Mouse (Mus musculus) embryonic facial prominence, embryonic 11.5 days (tissue): ENCODE measurements around the gene Grik1. TPM values are rescaled to one million over a fixed set of nuclear protein-coding genes. Genes with fewer than 3 reads are reported as not detected.

Experiments
- ATAC-seq: fragments of 200-750 bp; cut with Nextera tagmentation; replicated peaks from 2 replicates; pipeline ENCODE4 v1.8.0; 2017; ENCODE audit warnings: low read depth; ENCODE audit not compliant: insufficient number of reproducible peaks, low FRiP score, low TSS enrichment
- DNase-seq: peaks from one replicate; pipeline ENCODE4 v3.0.0-alpha.2; 2015; ENCODE audit warnings: low spot score
- H3K27ac ChIP-seq: fragments of 300-500 bp; sonication (generic); replicated peaks from 2 replicates; pipeline ENCODE4 v1.5.1; 2014; ENCODE audit warnings: mild to moderate bottlenecking, low read depth, low read length, control low read depth
- H3K27me3 ChIP-seq: fragments of 300-500 bp; sonication (generic); 2 replicates; pipeline ENCODE4 v1.6.1; 2014; ENCODE audit warnings: mild to moderate bottlenecking, low read length, moderate library complexity, mixed read lengths; ENCODE audit not compliant: control insufficient read depth, insufficient read depth
- H3K36me3 ChIP-seq: fragments of 300-500 bp; sonication (generic); replicated peaks from 2 replicates; pipeline ENCODE4 v1.6.1; 2014; ENCODE audit warnings: low read depth, mild to moderate bottlenecking, low read length, moderate library complexity, mixed read lengths; ENCODE audit not compliant: control insufficient read depth, insufficient read depth
- H3K4me1 ChIP-seq: fragments of 300-500 bp; sonication (generic); 2 replicates; pipeline ENCODE4 v1.6.1; 2014; ENCODE audit warnings: low read length, mixed read lengths; ENCODE audit not compliant: control insufficient read depth, insufficient read depth
- H3K4me2 ChIP-seq: fragments of 300-500 bp; sonication (generic); 2 replicates; pipeline ENCODE4 v1.6.1; 2014; ENCODE audit warnings: low read depth, mild to moderate bottlenecking, control low read depth, low read length, moderate library complexity
- H3K4me3 ChIP-seq: fragments of 300-500 bp; sonication (generic); 2 replicates; pipeline ENCODE4 v1.5.1; 2014; ENCODE audit warnings: low read depth, low read length, control low read depth
- H3K9ac ChIP-seq: fragments of 300-500 bp; sonication (generic); replicated peaks from 2 replicates; pipeline ENCODE4 v1.6.1; 2014; ENCODE audit warnings: mild to moderate bottlenecking, control low read depth, low read length
- H3K9me3 ChIP-seq: fragments of 300-500 bp; sonication (generic); replicated peaks from 2 replicates; pipeline ENCODE4 v1.6.1; 2016; ENCODE audit warnings: mild to moderate bottlenecking, low read length, inconsistent platforms, mixed read lengths; ENCODE audit not compliant: control insufficient read depth
- WGBS: fragments of 180-500 bp; shearing (Covaris S2); extraction: QIAGEN DNeasy Blood & Tissue Kit; methylation state at CpG from one replicate; pipeline ENCODE4 v1.1.7; 2014; 5-methylcytosine and 5-hydroxymethylcytosine counted together
- polyA plus RNA-seq: library from polyadenylated mRNA; unstranded; fragments of >200 nt; fragmentation: Nextera tagmentation; extraction: Ambion mirVana; gene quantifications from 2 replicates; pipeline ENCODE4 v1.2.1, GENCODE M21; 2014

Gene Grik1
- polyA plus RNA-seq, 1 experiment from 2014 or later: 2.2 TPM

- Histone ChIP-seq H3K4me3 (no peak overlapping the region), H3K27me3 (no peaks in the 10 kb centered on the region), H3K4me1 (no peaks in the 10 kb centered on the region), H3K36me3 (no peaks in the 10 kb centered on the region), H3K4me2 (no peak overlapping the region), H3K27ac (no peak overlapping the region), H3K9ac (no peak overlapping the region), H3K9me3 (no peaks in the 10 kb centered on the region)
- no peak for ATAC-seq
- no peak for DNase-seq
- 83% methylated on average over 4 of the region's 4 CpGs for WGBS
Observed at GRCm38 (mm10) chr16:87953176-87953575, 336.9 kb downstream of the Grik1 start.

- H3K27me3 ChIP-seq: no peaks in the 10 kb centered on the region
- H3K9me3 ChIP-seq: no peaks in the 10 kb centered on the region
- 90% methylated on average over 11 of the region's 11 CpGs for WGBS
- no peaks in the 10 kb centered on the region for H3K4me1 ChIP-seq
- no peak overlapping the region for H3K4me3 ChIP-seq
- no peak for ATAC-seq
- no peak overlapping the region for H3K9ac ChIP-seq
- H3K36me3 ChIP-seq: no peaks in the 10 kb centered on the region
- no peak overlapping the region for H3K4me2 ChIP-seq
- DNase-seq: no peak
- H3K27ac ChIP-seq: no peak overlapping the region
Observed at GRCm38 (mm10) chr16:87949881-87950280, 340.2 kb downstream of the Grik1 start.

GRCm38 (mm10) chr16:87948122-87948521 lies 341.9 kb downstream of the Grik1 start:
- ATAC-seq (no peak), DNase-seq (no peak)
- Histone ChIP-seq H3K9me3 (no peaks in the 10 kb centered on the region), H3K27me3 (no peaks in the 10 kb centered on the region), H3K4me1 (no peaks in the 10 kb centered on the region), H3K4me2 (no peak overlapping the region), H3K9ac (no peak overlapping the region), H3K4me3 (no peak overlapping the region), H3K36me3 (no peaks in the 10 kb centered on the region), H3K27ac (no peak overlapping the region)
- WGBS: 73% methylated on average over 4 of the region's 4 CpGs

GRCm38 (mm10) chr16:87944318-87944717 lies 345.7 kb downstream of the Grik1 start:
- Histone ChIP-seq H3K36me3 (no peaks in the 10 kb centered on the region), H3K9ac (no peak overlapping the region), H3K27me3 (no peaks in the 10 kb centered on the region), H3K4me3 (no peak overlapping the region), H3K9me3 (no peaks in the 10 kb centered on the region), H3K27ac (no peak overlapping the region), H3K4me1 (no peaks in the 10 kb centered on the region), H3K4me2 (no peak overlapping the region)
- no peak for ATAC-seq
- 82% methylated on average over 1 of the region's 1 CpGs for WGBS
- DNase-seq: no peak

- Histone ChIP-seq H3K4me1 (no peaks in the 10 kb centered on the region), H3K4me2 (no peak overlapping the region), H3K4me3 (no peak overlapping the region), H3K36me3 (no peaks in the 10 kb centered on the region), H3K27me3 (no peaks in the 10 kb centered on the region), H3K27ac (no peak overlapping the region), H3K9ac (no peak overlapping the region), H3K9me3 (no peaks in the 10 kb centered on the region)
- no peak for ATAC-seq
- no peak for DNase-seq
- WGBS: 90% methylated on average over 13 of the region's 13 CpGs
Observed at GRCm38 (mm10) chr16:87942103-87942865, 347.8 kb downstream of the Grik1 start.

- no peak overlapping the region for H3K27ac ChIP-seq
- DNase-seq (no peak), ATAC-seq (no peak)
- no peak overlapping the region for H3K4me2 ChIP-seq
- 76% methylated on average over 1 of the region's 1 CpGs for WGBS
- H3K36me3 ChIP-seq: no peaks in the 10 kb centered on the region
- H3K4me1 ChIP-seq: no peaks in the 10 kb centered on the region
- no peak overlapping the region for H3K9ac ChIP-seq
- H3K27me3 ChIP-seq: no peaks in the 10 kb centered on the region
- H3K4me3 ChIP-seq: no peak overlapping the region
- H3K9me3 ChIP-seq: no peaks in the 10 kb centered on the region
Observed at GRCm38 (mm10) chr16:87934685-87935084, 355.4 kb downstream of the Grik1 start.

- no peaks in the 10 kb centered on the region for H3K9me3 ChIP-seq
- H3K4me1 ChIP-seq: no peaks in the 10 kb centered on the region
- H3K4me3 ChIP-seq: no peak overlapping the region
- H3K4me2 ChIP-seq: no peak overlapping the region
- no peak for ATAC-seq
- no peak overlapping the region for H3K27ac ChIP-seq
- H3K27me3 ChIP-seq: no peaks in the 10 kb centered on the region
- H3K9ac ChIP-seq: no peak overlapping the region
- no peak for DNase-seq
- WGBS: 93% methylated on average over 2 of the region's 2 CpGs
- no peaks in the 10 kb centered on the region for H3K36me3 ChIP-seq
Observed at GRCm38 (mm10) chr16:87931358-87931757, 358.7 kb downstream of the Grik1 start.

- ATAC-seq (no peak), DNase-seq (no peak)
- WGBS: 86% methylated on average over 3 of the region's 3 CpGs
- Histone ChIP-seq H3K9me3 (no peaks in the 10 kb centered on the region), H3K4me3 (no peak overlapping the region), H3K27me3 (no peaks in the 10 kb centered on the region), H3K36me3 (no peaks in the 10 kb centered on the region), H3K4me1 (no peaks in the 10 kb centered on the region), H3K9ac (no peak overlapping the region), H3K4me2 (no peak overlapping the region), H3K27ac (no peak overlapping the region)
Observed at GRCm38 (mm10) chr16:87930519-87930918, 359.5 kb downstream of the Grik1 start.
